Mouse (Mus musculus) forebrain, postnatal 0 days (tissue): ENCODE results near the gene Trappc3. TPM values are rescaled to one million over a fixed set of nuclear protein-coding genes. Genes with fewer than 3 reads are reported as not detected.

Experiments used
- ATAC-seq: fragments of 200-750 bp; cut with Nextera tagmentation; 2 replicates; pipeline ENCODE4 v1.8.0; 2017; ENCODE audit warnings: mild to moderate bottlenecking, moderate library complexity
- DNase-seq: peaks from one replicate; pipeline ENCODE4 v3.0.0-alpha.2; 2015
- H3K27ac ChIP-seq: fragments of 300-500 bp; sonication (generic); 2 replicates; pipeline ENCODE4 v1.5.1; 2014; ENCODE audit warnings: low read depth, mild to moderate bottlenecking, antibody characterized with exemption, low read length, moderate library complexity, mixed read lengths
- H3K27me3 ChIP-seq: fragments of 300-500 bp; sonication (generic); 2 replicates; pipeline ENCODE4 v1.6.1; 2014; ENCODE audit warnings: mild to moderate bottlenecking, low read length, mixed read lengths; ENCODE audit not compliant: insufficient read depth
- H3K36me3 ChIP-seq: fragments of 300-500 bp; sonication (generic); 2 replicates; pipeline ENCODE4 v1.6.1; 2014; ENCODE audit warnings: mild to moderate bottlenecking, moderate library complexity; ENCODE audit not compliant: insufficient read depth
- H3K4me1 ChIP-seq: fragments of 300-500 bp; sonication (generic); 2 replicates; pipeline ENCODE4 v1.6.1; 2014; ENCODE audit warnings: antibody characterized with exemption; ENCODE audit not compliant: insufficient read depth
- H3K4me2 ChIP-seq: fragments of 300-500 bp; sonication (generic); 2 replicates; pipeline ENCODE4 v1.6.1; 2014; ENCODE audit warnings: low read depth, mild to moderate bottlenecking, moderate library complexity
- H3K4me3 ChIP-seq: fragments of 300-500 bp; sonication (generic); 2 replicates; pipeline ENCODE4 v1.5.1; 2014; ENCODE audit warnings: low read depth, low read length, mixed read lengths
- H3K9ac ChIP-seq: fragments of 300-500 bp; sonication (generic); 2 replicates; pipeline ENCODE4 v1.6.1; 2014; ENCODE audit warnings: mild to moderate bottlenecking
- H3K9me3 ChIP-seq: fragments of 300-500 bp; sonication (generic); 2 replicates; pipeline ENCODE4 v1.6.1; 2016; ENCODE audit warnings: low read length
- CTCF ChIP-seq: sonication (generic); IDR thresholded peaks from 2 replicates; pipeline ENCODE4 v1.5.1; 2016; ENCODE audit warnings: antibody characterized with exemption, control low read depth, low read depth
- WGBS: fragments of 180-500 bp; shearing (Covaris S2); extraction: QIAGEN DNeasy Blood & Tissue Kit; methylation state at CpG from one replicate; pipeline ENCODE4 v1.1.7; 2014; 5-methylcytosine and 5-hydroxymethylcytosine counted together
- polyA plus RNA-seq: library from polyadenylated mRNA; unstranded; fragments of >200 nt; fragmentation: Nextera tagmentation; extraction: Ambion mirVana; gene quantifications from 2 replicates; pipeline ENCODE4 v1.2.1, GENCODE M21; 2015
- total RNA-seq: library from RNA; depleted of rRNA; stranded (reverse); fragments of >200 nt; gene quantifications from 2 replicates; pipeline ENCODE4 v1.2.3, GENCODE M21; 2014

The Trappc3 gene
- total and polyA plus RNA-seq, 2 experiments from 2014 or later: 143 to 199 TPM

DNA sequence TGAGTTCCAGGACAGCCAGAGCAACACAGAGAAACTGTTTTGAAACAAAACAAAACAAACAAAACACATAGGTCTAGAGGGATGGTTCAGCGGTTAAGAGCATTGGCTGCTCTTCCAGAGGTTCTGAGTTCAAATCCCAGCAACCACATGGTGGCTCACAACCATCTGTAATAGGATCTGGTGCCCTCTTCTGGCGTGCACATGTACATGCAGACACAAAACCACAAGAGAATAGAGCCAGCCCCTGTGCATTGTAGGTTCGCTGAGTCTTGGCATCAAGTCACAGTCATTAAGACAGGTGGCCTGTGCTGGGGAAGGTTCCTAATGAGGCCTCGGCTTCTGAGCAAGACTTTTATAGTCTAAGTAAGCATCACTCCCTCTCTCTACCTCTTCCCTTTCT, 41.8 kb downstream of the Trappc3 start:
- H3K9ac ChIP-seq: no peak overlapping the region
- H3K27ac ChIP-seq: no peak overlapping the region
- DNase-seq: no peak
- H3K4me1 ChIP-seq: no peaks in the 10 kb centered on the region
- TF ChIP-seq CTCF: peak; percentile 39
- no peak for ATAC-seq
- 46% methylated on average over 4 of the region's 4 CpGs for WGBS
- H3K27me3 ChIP-seq: peaks cover 33% of the 10 kb centered on the region
- H3K36me3 ChIP-seq: no peaks in the 10 kb centered on the region
- 0 out of 2 replicates have a peak, but pooled peaks cover 3% of the 10 kb centered on the region for H3K9me3 ChIP-seq
- H3K4me2 ChIP-seq: no peak overlapping the region
- no peak overlapping the region for H3K4me3 ChIP-seq

DNA sequence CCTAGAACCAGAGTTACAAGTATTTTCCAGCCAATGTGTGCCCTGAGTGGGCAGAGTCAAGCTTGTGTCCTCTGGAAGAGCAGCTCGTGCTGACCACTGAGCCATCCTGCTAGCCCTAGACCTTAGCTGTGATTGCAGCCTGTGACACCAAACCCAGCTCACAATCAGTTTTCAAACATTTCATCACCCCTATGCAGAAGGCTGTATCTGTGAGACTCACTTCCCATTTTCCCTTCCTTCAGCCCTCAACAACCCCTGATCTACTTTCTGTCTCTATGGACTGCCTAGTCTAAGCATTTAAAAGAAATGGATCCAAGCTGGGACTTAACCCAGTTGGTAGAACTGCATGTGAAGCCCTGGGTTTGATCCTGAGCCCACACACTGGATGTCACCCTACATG, 43.3 kb downstream of the Trappc3 start:
- H3K9ac ChIP-seq: no peak overlapping the region
- H3K27ac ChIP-seq: no peak overlapping the region
- DNase-seq: no peak
- no peak for TF ChIP-seq CTCF
- no peaks in the 10 kb centered on the region for H3K4me1 ChIP-seq
- H3K9me3 ChIP-seq: 0 out of 2 replicates have a peak, but pooled peaks cover 3% of the 10 kb centered on the region
- peaks cover 28% of the 10 kb centered on the region for H3K27me3 ChIP-seq
- no peaks in the 10 kb centered on the region for H3K36me3 ChIP-seq
- H3K4me2 ChIP-seq: no peak overlapping the region
- no peak overlapping the region for H3K4me3 ChIP-seq
- ATAC-seq: no peak
- 94% methylated on average over 1 of the region's 1 CpGs for WGBS

DNA sequence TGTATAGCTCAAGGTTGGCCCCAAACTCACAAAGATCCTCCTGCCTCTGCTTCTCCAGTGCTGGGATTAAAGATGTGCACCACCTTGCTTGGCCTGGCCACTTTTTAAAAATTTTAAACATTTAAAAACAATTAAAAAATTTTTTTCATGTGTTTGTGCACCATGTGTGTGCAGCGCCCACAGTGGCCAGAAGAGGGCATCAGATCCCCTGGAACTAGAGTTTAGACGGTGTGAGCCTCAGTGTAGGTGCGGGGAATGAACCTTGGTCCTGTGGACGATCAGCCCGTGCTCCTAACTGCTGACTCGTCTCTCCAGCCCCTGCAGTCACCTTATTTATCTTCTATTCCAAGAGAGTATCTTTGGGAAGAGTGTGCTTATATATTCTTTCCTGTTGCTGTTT, 43.9 kb downstream of the Trappc3 start:
- H3K4me2 ChIP-seq: no peak overlapping the region
- no peak overlapping the region for H3K27ac ChIP-seq
- WGBS: 89% methylated on average over 6 of the region's 6 CpGs
- 0 out of 2 replicates have a peak, but pooled peaks have one; percentile 22 for TF ChIP-seq CTCF
- H3K4me3 ChIP-seq: no peak overlapping the region
- no peaks in the 10 kb centered on the region for H3K36me3 ChIP-seq
- H3K27me3 ChIP-seq: peaks cover 22% of the 10 kb centered on the region
- no peak for ATAC-seq
- 0 out of 2 replicates have a peak, but pooled peaks cover 3% of the 10 kb centered on the region for H3K9me3 ChIP-seq
- DNase-seq: no peak
- H3K9ac ChIP-seq: no peak overlapping the region
- no peaks in the 10 kb centered on the region for H3K4me1 ChIP-seq

DNA sequence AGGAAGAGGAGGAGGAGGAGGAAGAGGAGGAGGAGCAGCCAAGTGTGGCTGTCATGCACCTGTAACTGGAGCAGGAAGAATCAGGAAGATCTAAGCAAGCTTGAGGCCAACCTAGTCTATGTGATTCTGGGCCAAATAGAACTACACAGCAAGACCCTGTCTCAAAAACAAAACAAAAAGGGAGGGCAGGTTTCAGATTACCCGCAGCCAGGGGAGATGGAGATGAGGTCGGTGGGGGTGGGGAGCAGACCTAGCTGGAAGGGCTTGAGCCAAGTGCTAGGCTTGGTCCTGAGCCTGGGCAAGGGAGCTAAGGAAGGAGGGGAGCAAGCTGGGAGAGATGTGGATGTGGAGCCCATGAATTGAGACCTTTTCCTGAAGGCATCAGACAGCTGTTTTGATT, 44.7 kb downstream of the Trappc3 start:
- H3K27ac ChIP-seq: no peak overlapping the region
- H3K4me2 ChIP-seq: no peak overlapping the region
- H3K36me3 ChIP-seq: no peaks in the 10 kb centered on the region
- ATAC-seq (no peak), DNase-seq (no peak)
- peaks cover 14% of the 10 kb centered on the region for H3K27me3 ChIP-seq
- 20% methylated on average over 2 of the region's 2 CpGs for WGBS
- H3K9ac ChIP-seq: no peak overlapping the region
- TF ChIP-seq CTCF: no peak
- no peak overlapping the region for H3K4me3 ChIP-seq
- H3K9me3 ChIP-seq: 0 out of 2 replicates have a peak, but pooled peaks cover 3% of the 10 kb centered on the region
- H3K4me1 ChIP-seq: no peaks in the 10 kb centered on the region

DNA sequence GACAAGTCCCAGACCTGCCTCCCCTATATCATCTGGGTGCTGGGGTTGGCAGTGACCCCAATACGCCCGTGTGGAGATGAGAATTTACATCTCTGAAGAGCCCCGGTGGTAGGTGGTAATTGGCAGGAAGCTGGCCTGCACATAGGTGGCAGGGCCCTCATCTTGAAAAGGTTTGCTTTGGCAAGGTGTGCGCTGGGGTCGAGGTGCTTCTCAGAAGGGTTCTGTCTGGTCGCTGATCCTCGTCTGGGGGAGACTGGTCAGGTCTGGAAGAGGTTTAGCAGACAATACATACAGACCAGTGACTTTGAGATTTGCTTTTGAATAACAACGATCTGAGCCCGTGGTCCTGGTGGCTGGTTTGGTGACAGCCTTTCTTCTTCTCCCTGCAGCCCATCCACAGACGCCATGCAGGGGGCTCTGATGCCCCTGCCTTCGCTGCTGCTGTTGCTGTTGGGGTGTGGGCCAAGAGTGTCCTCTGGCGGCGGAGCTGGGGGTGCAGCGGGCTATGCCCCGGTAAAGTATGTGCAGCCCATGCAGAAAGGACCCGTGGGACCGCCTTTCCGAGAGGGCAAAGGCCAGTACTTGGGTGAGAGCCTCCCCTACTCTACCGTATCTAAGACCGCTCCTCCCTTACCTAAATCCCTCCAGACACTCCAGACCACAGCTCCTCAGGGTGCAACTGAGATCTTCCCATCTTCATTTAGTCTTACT, 47.2 kb downstream of the Trappc3 start:
- H3K9ac ChIP-seq: peak overlapping the region; percentile 39

DNA sequence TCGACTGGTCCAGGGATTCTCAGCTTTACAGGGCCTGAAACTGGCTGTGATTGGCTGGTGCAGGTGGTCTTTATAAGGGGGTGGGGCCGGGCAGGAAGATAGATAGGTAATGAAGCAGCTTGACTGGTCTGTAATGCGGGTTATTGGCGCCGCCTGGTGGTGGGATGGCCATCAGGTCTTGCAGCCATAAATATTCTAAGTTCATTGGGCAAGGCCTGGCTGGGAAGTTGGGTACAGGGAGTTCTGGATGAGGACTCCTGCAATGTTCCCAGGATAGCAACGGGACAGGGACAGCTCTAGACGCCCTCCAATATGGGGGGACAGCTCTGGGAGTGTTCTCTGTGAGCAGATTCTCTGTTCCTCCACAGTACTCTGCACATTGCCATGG, 47.8 kb downstream of the Trappc3 start:
- DNase-seq (peak; percentile 88), ATAC-seq (peak; percentile 89)
- H3K9ac ChIP-seq: peak overlapping the region; percentile 39; the same call in 1 of the 2 replicates
- 0 out of 2 replicates have a peak, but pooled peaks cover 3% of the 10 kb centered on the region for H3K9me3 ChIP-seq
- peak overlapping the region; percentile 47 for H3K4me2 ChIP-seq
- 3% methylated on average over 7 of the region's 7 CpGs for WGBS
- H3K4me1 ChIP-seq: no peaks in the 10 kb centered on the region
- H3K27ac ChIP-seq: no peak overlapping the region
- no peaks in the 10 kb centered on the region; the same call in 1 of the 2 replicates for H3K36me3 ChIP-seq
- H3K27me3 ChIP-seq: no peaks in the 10 kb centered on the region
- H3K4me3 ChIP-seq: peak overlapping the region; percentile 21
- TF ChIP-seq CTCF: peak; percentile 84

More for the DNA sequence above, 47.2 kb downstream of the Trappc3 start:
- Histone ChIP-seq H3K4me3 (peak overlapping the region; percentile 21), H3K9me3 (0 out of 2 replicates have a peak, but pooled peaks cover 3% of the 10 kb centered on the region), H3K4me1 (no peaks in the 10 kb centered on the region), H3K27me3 (no peaks in the 10 kb centered on the region), H3K4me2 (peak overlapping the region; percentile 47), H3K36me3 (no peaks in the 10 kb centered on the region), H3K27ac (no peak overlapping the region)
- ATAC-seq: peak; percentile 36; the same call in 1 of the 2 replicates
- 15% methylated on average over 20 of the region's 20 CpGs for WGBS
- peak; percentile 27; the same call in 1 of the 2 replicates for TF ChIP-seq CTCF
- DNase-seq: no peak

DNA sequence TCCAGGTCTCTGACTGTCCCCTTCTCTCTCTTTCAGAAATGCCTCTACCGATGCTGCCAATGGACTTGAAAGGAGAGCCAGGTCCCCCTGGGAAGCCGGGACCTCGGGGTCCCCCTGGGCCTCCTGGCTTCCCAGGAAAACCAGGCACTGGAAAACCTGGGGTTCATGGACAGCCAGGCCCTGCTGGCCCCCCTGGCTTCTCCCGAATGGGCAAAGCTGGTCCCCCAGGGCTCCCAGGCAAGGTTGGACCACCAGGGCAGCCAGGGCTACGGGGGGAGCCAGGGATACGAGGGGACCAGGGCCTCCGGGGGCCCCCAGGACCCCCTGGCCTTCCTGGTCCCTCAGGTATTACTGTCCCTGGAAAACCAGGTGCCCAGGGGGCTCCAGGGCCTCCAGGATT, 48.2 kb downstream of the Trappc3 start:
- Histone ChIP-seq H3K4me3 (no peak overlapping the region), H3K9me3 (0 out of 2 replicates have a peak, but pooled peaks cover 3% of the 10 kb centered on the region), H3K27me3 (no peaks in the 10 kb centered on the region), H3K27ac (no peak overlapping the region), H3K4me2 (no peak overlapping the region), H3K9ac (no peak overlapping the region), H3K4me1 (no peaks in the 10 kb centered on the region), H3K36me3 (peaks cover under 1% of the 10 kb centered on the region)
- DNase-seq (no peak), ATAC-seq (no peak)
- no peak for TF ChIP-seq CTCF
- whole genome bisulfite sequencing: 81% methylated on average over 7 of the region's 7 CpGs
